Mouse (Mus musculus): ENCODE measurements around the gene Btla. TPM values are rescaled to one million over a fixed set of nuclear protein-coding genes. Genes with fewer than 3 reads are reported as not detected.

The Btla gene
- polyA plus RNA-seq, 1 experiment from 2014 or later = 0.08 TPM

GRCm38 (mm10) chr16:45269886-45270285, 45.8 kb downstream of the Btla start:
- 86% methylated on average over 2 of the region's 2 CpGs for WGBS
- Histone ChIP-seq H3K4me2 (no peak overlapping the region), H3K4me1 (replicated peaks) (no peaks in the 10 kb centered on the region), H3K4me3 (no peak overlapping the region), H3K36me3 (no peaks in the 10 kb centered on the region), H3K27me3 (no peaks in the 10 kb centered on the region), H3K9me3 (no peaks in the 10 kb centered on the region), H3K27ac (replicated peaks) (no peak overlapping the region), H3K9ac (no peak overlapping the region)
- ATAC-seq (ENCODE audit: low FRiP score, low read depth) = no peak

GRCm38 (mm10) chr16:45283093-45283492, 59.0 kb downstream of the Btla start:
- no peak overlapping the region for H3K4me3 ChIP-seq
- ATAC-seq (ENCODE audit: low FRiP score, low read depth) = no peak
- H3K4me2 ChIP-seq = no peak overlapping the region
- H3K27ac ChIP-seq (replicated peaks) = no peak overlapping the region
- no peaks in the 10 kb centered on the region for H3K27me3 ChIP-seq
- H3K4me1 ChIP-seq (replicated peaks) = no peaks in the 10 kb centered on the region
- H3K9ac ChIP-seq = no peak overlapping the region
- no peaks in the 10 kb centered on the region for H3K9me3 ChIP-seq
- H3K36me3 ChIP-seq = no peaks in the 10 kb centered on the region
- 79% methylated on average over 1 of the region's 1 CpGs for WGBS

GRCm38 (mm10) chr16:45297806-45298205, 73.7 kb downstream of the Btla start:
- H3K27me3 ChIP-seq = no peaks in the 10 kb centered on the region
- H3K4me3 ChIP-seq = no peak overlapping the region
- no peak overlapping the region for H3K4me2 ChIP-seq
- 82% methylated on average over 3 of the region's 3 CpGs for WGBS
- H3K4me1 ChIP-seq (replicated peaks) = no peaks in the 10 kb centered on the region
- no peaks in the 10 kb centered on the region for H3K36me3 ChIP-seq
- no peak for ATAC-seq (ENCODE audit: low FRiP score, low read depth)
- H3K9ac ChIP-seq = no peak overlapping the region
- no peaks in the 10 kb centered on the region for H3K9me3 ChIP-seq
- no peak overlapping the region for H3K27ac ChIP-seq (replicated peaks)

Other genes with a start within 250 kb of the Btla start
- gene Ccdc80, start 130.9 kb upstream of the Btla start, polyA plus RNA-seq (2015; fragmentation: Nextera tagmentation; extraction: Ambion mirVana) = 10.0 and 11.6 TPM in 2 replicates
- gene Slc35a5, start 65.6 kb upstream of the Btla start, polyA plus RNA-seq (2015; fragmentation: Nextera tagmentation; extraction: Ambion mirVana) = 28.7 and 33.3 TPM in 2 replicates
- 55.5 and 58.0 TPM in 2 replicates for gene Atg3, start 65.5 kb upstream of the Btla start, polyA plus RNA-seq (2015; fragmentation: Nextera tagmentation; extraction: Ambion mirVana)
- gene Cd200, start 184.7 kb downstream of the Btla start, polyA plus RNA-seq (2015; fragmentation: Nextera tagmentation; extraction: Ambion mirVana) = 340 and 346 TPM in 2 replicates